Mouse (Mus musculus) gastrocnemius, postnatal 4 days (tissue): ENCODE data around the gene Ep300. TPM values are rescaled to one million over a fixed set of nuclear protein-coding genes. Genes with fewer than 3 reads are reported as not detected.
"Not testable (repeated sequence)": the region's sequence is repeated elsewhere in the genome, so short reads cannot be mapped to it uniquely, and the experiment has no call there.

Experiments
- DNase-seq, 2 experiments: peaks; one replicate each; pipeline ENCODE4 v3.0.0; 2021 to 2022; ENCODE audit warnings: low spot score in 2 of 2, mixed read lengths in 2 of 2
- microRNA-seq: library from miRNA; unstranded; fragments of <30 nt; microRNA quantifications from one replicate; pipeline ENCODE4 v1.2.0, GENCODE M21; 2021
- total RNA-seq, 2 experiments: library from RNA; stranded (reverse); gene quantifications; 2 replicates each; pipeline ENCODE4 v1.2.3; 2021

Gene Ep300
- total RNA-seq, 2 experiments from 2014 or later = 41.8 to 45.3 TPM

GRCm38 (mm10) chr15:81700161-81700560, 115.0 kb downstream of the Ep300 start:
- no peak for DNase-seq

- no peak for DNase-seq
These were observed 115.5 kb downstream of the Ep300 start for GRCm38 (mm10) chr15:81700601-81701000.

- DNase-seq = not testable (repeated sequence)
These were observed 116.2 kb downstream of the Ep300 start for GRCm38 (mm10) chr15:81701350-81701749.

Small RNAs within 50 kb of the gene (microRNA-seq; reads per million reads assigned to microRNA genes)
- gene Gm23880 = not detected

Other genes starting within 250 kb of the Ep300 start
- gene Slc25a17, start 224.5 kb upstream of the Ep300 start, total RNA-seq = 10 to 100 TPM; 30.8 to 33.4 TPM
- 100 to 1,000 TPM; 160 to 163 TPM for gene St13, start 185.3 kb upstream of the Ep300 start, total RNA-seq
- 10 to 100 TPM; 11.5 to 14.6 TPM for gene Xpnpep3, start 185.2 kb upstream of the Ep300 start, total RNA-seq
- not detected for gene Dnajb7, start 177.1 kb upstream of the Ep300 start, total RNA-seq
- gene Rbx1, start 119.1 kb upstream of the Ep300 start, total RNA-seq = 100 to 1,000 TPM; 126 to 134 TPM
- 10 to 100 TPM in 1 of 2 experiments, 1 to 10 TPM in 1; 8.1 to 10.9 TPM for gene L3mbtl2, start 78.5 kb downstream of the Ep300 start, total RNA-seq
- 1 to 10 TPM; 3.7 to 5.2 TPM for gene Chadl, start 111.9 kb downstream of the Ep300 start, total RNA-seq
- 10 to 100 TPM; 54.8 to 54.9 TPM for gene Zc3h7b, start 159.7 kb downstream of the Ep300 start, total RNA-seq
- 10 to 100 TPM; 37.9 to 38.5 TPM for gene Rangap1, start 160.2 kb downstream of the Ep300 start, total RNA-seq
- gene Tef, start 217.1 kb downstream of the Ep300 start, total RNA-seq = 100 to 1,000 TPM; 112 to 117 TPM